Mouse (Mus musculus): Measurements from ENCODE around the gene Tnfrsf1a. TPM values are rescaled to one million over a fixed set of nuclear protein-coding genes. Genes with fewer than 3 reads are reported as not detected.

Gene Tnfrsf1a
- polyA plus RNA-seq, 1 experiment from 2014 or later: 75.3 TPM

- H3K9ac ChIP-seq (ENCODE audit: low read length): no peak overlapping the region
- H3K27ac ChIP-seq (replicated peaks): peak overlapping the region; percentile 86
Observed at GRCm38 (mm10) chr6:125377042-125377441, 27.9 kb downstream of the Tnfrsf1a start.

GRCm38 (mm10) chr6:125377582-125378451 lies 28.7 kb downstream of the Tnfrsf1a start:
- Histone ChIP-seq H3K27me3 (ENCODE audit: control insufficient read depth, insufficient read depth, low read length) (no peaks in the 10 kb centered on the region), H3K4me1 (replicated peaks; ENCODE audit: control insufficient read depth, insufficient read depth) (peaks cover 3% of the 10 kb centered on the region; the same call in 1 of the 2 replicates)
- WGBS: 30% methylated on average over 16 of the region's 16 CpGs

More at GRCm38 (mm10) chr6:125377042-125377441, 27.9 kb downstream of the Tnfrsf1a start:
- WGBS: 54% methylated on average over 6 of the region's 6 CpGs
- Histone ChIP-seq H3K27me3 (ENCODE audit: control insufficient read depth, insufficient read depth, low read length) (no peaks in the 10 kb centered on the region), H3K4me1 (replicated peaks; ENCODE audit: control insufficient read depth, insufficient read depth) (peaks cover 3% of the 10 kb centered on the region; the same call in 1 of the 2 replicates), H3K4me2 (replicated peaks; ENCODE audit: low read depth) (peak overlapping the region; percentile 41; the same call in 1 of the 2 replicates), H3K36me3 (ENCODE audit: control insufficient read depth, insufficient read depth, low read length) (no peaks in the 10 kb centered on the region), H3K9me3 (ENCODE audit: control insufficient read depth, low read length) (no peaks in the 10 kb centered on the region), H3K4me3 (ENCODE audit: low read depth, low read length) (no peak overlapping the region)
- no peak for TF ChIP-seq CTCF (IDR thresholded peaks at IDR 0.05; ENCODE audit: low read depth)
- TF ChIP-seq EP300 (optimal IDR thresholded peaks at IDR 0.05): no peak
- DNase-seq (ENCODE audit: low spot score) (no peak), ATAC-seq (ENCODE audit: low FRiP score, low TSS enrichment) (no peak)

GRCm38 (mm10) chr6:125378621-125379020 lies 29.5 kb downstream of the Tnfrsf1a start:
- Histone ChIP-seq H3K9ac (ENCODE audit: low read length) (peak overlapping the region; percentile 45; the same call in 1 of the 2 replicates), H3K27me3 (ENCODE audit: control insufficient read depth, insufficient read depth, low read length) (no peaks in the 10 kb centered on the region), H3K27ac (replicated peaks) (peak overlapping the region; percentile 86), H3K4me1 (replicated peaks; ENCODE audit: control insufficient read depth, insufficient read depth) (peaks cover 3% of the 10 kb centered on the region; the same call in 1 of the 2 replicates), H3K4me3 (ENCODE audit: low read depth, low read length) (no peak overlapping the region; the same call in 1 of the 2 replicates), H3K4me2 (replicated peaks; ENCODE audit: low read depth) (peak overlapping the region; percentile 41), H3K9me3 (ENCODE audit: control insufficient read depth, low read length) (no peaks in the 10 kb centered on the region), H3K36me3 (ENCODE audit: control insufficient read depth, insufficient read depth, low read length) (no peaks in the 10 kb centered on the region)
- DNase-seq (ENCODE audit: low spot score) (no peak), ATAC-seq (ENCODE audit: low FRiP score, low TSS enrichment) (no peak)
- TF ChIP-seq CTCF (IDR thresholded peaks at IDR 0.05; ENCODE audit: low read depth) (no peak), EP300 (optimal IDR thresholded peaks at IDR 0.05) (no peak)
- WGBS: 31% methylated on average over 6 of the region's 6 CpGs

More at GRCm38 (mm10) chr6:125377582-125378451, 28.7 kb downstream of the Tnfrsf1a start:
- peak overlapping the region; percentile 2; the same call in 1 of the 2 replicates for H3K4me3 ChIP-seq (ENCODE audit: low read depth, low read length)
- DNase-seq (ENCODE audit: low spot score) (peak; percentile 86), ATAC-seq (ENCODE audit: low FRiP score, low TSS enrichment) (peak; percentile 72)
- H3K9me3 ChIP-seq (ENCODE audit: control insufficient read depth, low read length): no peaks in the 10 kb centered on the region
- peak overlapping the region; percentile 45 for H3K9ac ChIP-seq (ENCODE audit: low read length)
- H3K4me2 ChIP-seq (replicated peaks; ENCODE audit: low read depth): peak overlapping the region; percentile 41
- H3K27ac ChIP-seq (replicated peaks): peak overlapping the region; percentile 86
- no peaks in the 10 kb centered on the region for H3K36me3 ChIP-seq (ENCODE audit: control insufficient read depth, insufficient read depth, low read length)
- no peak for TF ChIP-seq CTCF (IDR thresholded peaks at IDR 0.05; ENCODE audit: low read depth)
- TF ChIP-seq EP300 (optimal IDR thresholded peaks at IDR 0.05): no peak

GRCm38 (mm10) chr6:125379781-125380180 lies 30.6 kb downstream of the Tnfrsf1a start:
- Histone ChIP-seq H3K9ac (ENCODE audit: low read length) (peak overlapping the region; percentile 68), H3K27me3 (ENCODE audit: control insufficient read depth, insufficient read depth, low read length) (no peaks in the 10 kb centered on the region), H3K36me3 (ENCODE audit: control insufficient read depth, insufficient read depth, low read length) (no peaks in the 10 kb centered on the region), H3K9me3 (ENCODE audit: control insufficient read depth, low read length) (no peaks in the 10 kb centered on the region), H3K4me1 (replicated peaks; ENCODE audit: control insufficient read depth, insufficient read depth) (peaks cover 3% of the 10 kb centered on the region; the same call in 1 of the 2 replicates), H3K27ac (replicated peaks) (peak overlapping the region; percentile 53), H3K4me3 (ENCODE audit: low read depth, low read length) (peak overlapping the region; percentile 47), H3K4me2 (replicated peaks; ENCODE audit: low read depth) (peak overlapping the region; percentile 76)
- TF ChIP-seq CTCF (IDR thresholded peaks at IDR 0.05; ENCODE audit: low read depth): no peak
- no peak for TF ChIP-seq EP300 (optimal IDR thresholded peaks at IDR 0.05)
- ATAC-seq (ENCODE audit: low FRiP score, low TSS enrichment) (no peak), DNase-seq (ENCODE audit: low spot score) (peak; percentile 34)
- WGBS: 10% methylated on average over 9 of the region's 9 CpGs

- no peaks in the 10 kb centered on the region for H3K36me3 ChIP-seq (ENCODE audit: control insufficient read depth, insufficient read depth, low read length)
- H3K4me2 ChIP-seq (replicated peaks; ENCODE audit: low read depth): peak within 1 kb of the TSS; percentile 76
- H3K27me3 ChIP-seq (ENCODE audit: control insufficient read depth, insufficient read depth, low read length): no peaks in the 10 kb centered on the region
- 12% methylated on average over 33 of the region's 40 CpGs for WGBS
- H3K4me3 ChIP-seq (ENCODE audit: low read depth, low read length): peak within 1 kb of the TSS; percentile 47
- peak; percentile 61 for ATAC-seq (ENCODE audit: low FRiP score, low TSS enrichment)
- peak within 1 kb of the TSS; percentile 53 for H3K27ac ChIP-seq (replicated peaks)
- TF ChIP-seq CTCF (IDR thresholded peaks at IDR 0.05; ENCODE audit: low read depth) (no peak), EP300 (optimal IDR thresholded peaks at IDR 0.05) (no peak)
- peak within 1 kb of the TSS; percentile 68 for H3K9ac ChIP-seq (ENCODE audit: low read length)
- peaks cover 3% of the 10 kb centered on the region; the same call in 1 of the 2 replicates for H3K4me1 ChIP-seq (replicated peaks; ENCODE audit: control insufficient read depth, insufficient read depth)
- no peaks in the 10 kb centered on the region for H3K9me3 ChIP-seq (ENCODE audit: control insufficient read depth, low read length)
- DNase-seq (ENCODE audit: low spot score): peak; percentile 78
Observed at GRCm38 (mm10) chr6:125380372-125381360, 31.5 kb downstream of the Tnfrsf1a start, which contains the start of gene Plekhg6. TSS of gene Plekhg6 (minus strand) at chr6:125380793.

All from stomach, postnatal 0 days (tissue).